Mouse (Mus musculus) stomach, postnatal 0 days (tissue): ENCODE measurements around the gene Cyth3. TPM values are rescaled to one million over a fixed set of nuclear protein-coding genes. Genes with fewer than 3 reads are reported as not detected.

Experiments
- ATAC-seq: fragments of 200-750 bp; cut with Nextera tagmentation; 2 replicates; pipeline ENCODE4 v1.8.0; 2017; ENCODE audit not compliant: low FRiP score, low TSS enrichment
- DNase-seq: peaks from one replicate; pipeline ENCODE4 v3.0.0-alpha.2; 2016; ENCODE audit warnings: low spot score
- H3K27ac ChIP-seq: fragments of 300-500 bp; sonication (generic); replicated peaks from 2 replicates; pipeline ENCODE4 v1.5.1; 2014; ENCODE audit warnings: mild to moderate bottlenecking, control low read depth
- H3K27me3 ChIP-seq: fragments of 300-500 bp; sonication (generic); 2 replicates; pipeline ENCODE4 v1.6.1; 2014; ENCODE audit warnings: low read length; ENCODE audit not compliant: control insufficient read depth, insufficient read depth
- H3K36me3 ChIP-seq: fragments of 300-500 bp; sonication (generic); 2 replicates; pipeline ENCODE4 v1.6.1; 2014; ENCODE audit warnings: low read length, mixed read lengths; ENCODE audit not compliant: control insufficient read depth, insufficient read depth
- H3K4me1 ChIP-seq: fragments of 300-500 bp; sonication (generic); replicated peaks from 2 replicates; pipeline ENCODE4 v1.6.1; 2014; ENCODE audit warnings: antibody characterized with exemption; ENCODE audit not compliant: control insufficient read depth, insufficient read depth
- H3K4me2 ChIP-seq: fragments of 300-500 bp; sonication (generic); replicated peaks from 2 replicates; pipeline ENCODE4 v1.6.1; 2014; ENCODE audit warnings: low read depth, mild to moderate bottlenecking, control low read depth, moderate library complexity
- H3K4me3 ChIP-seq: fragments of 300-500 bp; sonication (generic); 2 replicates; pipeline ENCODE4 v1.5.1; 2014; ENCODE audit warnings: low read depth, low read length, control low read depth
- H3K9ac ChIP-seq: fragments of 300-500 bp; sonication (generic); 2 replicates; pipeline ENCODE4 v1.6.1; 2014; ENCODE audit warnings: mild to moderate bottlenecking, low read length, control low read depth, mixed read lengths
- H3K9me3 ChIP-seq: fragments of 300-500 bp; sonication (generic); 2 replicates; pipeline ENCODE4 v1.6.1; 2016; ENCODE audit warnings: low read length; ENCODE audit not compliant: control insufficient read depth
- CTCF ChIP-seq: IDR thresholded peaks from 2 replicates; pipeline ENCODE4 v1.5.1; 2016; ENCODE audit warnings: antibody characterized with exemption, low read depth, mild to moderate bottlenecking, moderate library complexity
- EP300 ChIP-seq: optimal IDR thresholded peaks from 2 replicates; pipeline ENCODE3; 2016; ENCODE audit warnings: antibody characterized with exemption
- WGBS: fragments of 180-500 bp; shearing (Covaris S2); extraction: QIAGEN DNeasy Blood & Tissue Kit; methylation state at CpG from one replicate; pipeline ENCODE4 v1.1.7; 2014; 5-methylcytosine and 5-hydroxymethylcytosine counted together
- polyA plus RNA-seq: library from polyadenylated mRNA; unstranded; fragments of >200 nt; fragmentation: Nextera tagmentation; extraction: Ambion mirVana; gene quantifications from 2 replicates; pipeline ENCODE4 v1.2.1, GENCODE M21; 2015

Cyth3 gene
- polyA plus RNA-seq, 1 experiment from 2014 or later: 32.7 TPM

DNA sequence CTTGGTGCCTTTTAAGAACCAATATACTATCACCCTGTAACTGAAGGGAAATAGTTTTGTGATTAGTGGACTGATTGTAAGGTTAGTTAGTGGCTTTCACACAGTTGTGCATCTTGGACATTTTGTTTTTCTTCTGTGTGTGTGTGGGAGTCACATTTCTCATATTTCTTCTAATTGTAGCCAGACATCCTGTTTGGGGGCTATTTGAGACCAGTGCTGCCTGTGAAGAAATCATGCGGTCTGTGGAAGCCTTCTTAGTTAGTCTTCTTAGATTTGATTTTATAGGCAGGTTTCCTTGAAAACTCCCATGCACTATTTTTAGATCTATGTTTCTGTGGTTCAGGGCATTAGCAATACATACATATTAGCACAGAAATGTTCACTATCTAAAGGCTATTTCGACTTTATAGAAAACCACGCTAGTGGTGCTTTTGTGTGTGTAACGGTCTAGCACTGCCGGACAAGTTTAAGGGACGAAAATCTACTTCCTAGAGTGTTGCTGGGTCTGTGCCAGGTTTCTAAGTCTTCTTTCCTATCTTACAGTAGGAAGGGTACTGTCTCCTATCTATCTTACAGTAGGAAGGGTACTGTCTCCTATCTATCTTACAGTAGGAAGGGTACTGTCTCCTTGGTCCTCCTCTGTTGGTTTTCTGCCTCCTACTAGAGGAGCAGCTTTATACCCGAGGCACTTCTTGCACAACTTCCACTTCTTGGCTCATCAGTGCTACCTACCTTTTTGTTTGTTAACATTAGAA lies 16.4 kb downstream of the Cyth3 start:
- DNase-seq (no peak), ATAC-seq (no peak)
- 56% methylated on average over 7 of the region's 7 CpGs for WGBS
- peaks cover 15% of the 10 kb centered on the region; the same call in 1 of the 2 replicates for H3K4me1 ChIP-seq
- TF ChIP-seq CTCF (no peak), EP300 (no peak)
- H3K27me3 ChIP-seq: no peaks in the 10 kb centered on the region
- H3K4me3 ChIP-seq: no peak overlapping the region
- no peaks in the 10 kb centered on the region for H3K36me3 ChIP-seq
- H3K9me3 ChIP-seq: no peaks in the 10 kb centered on the region
- no peak overlapping the region for H3K4me2 ChIP-seq
- H3K27ac ChIP-seq: no peak overlapping the region
- H3K9ac ChIP-seq: no peak overlapping the region

DNA sequence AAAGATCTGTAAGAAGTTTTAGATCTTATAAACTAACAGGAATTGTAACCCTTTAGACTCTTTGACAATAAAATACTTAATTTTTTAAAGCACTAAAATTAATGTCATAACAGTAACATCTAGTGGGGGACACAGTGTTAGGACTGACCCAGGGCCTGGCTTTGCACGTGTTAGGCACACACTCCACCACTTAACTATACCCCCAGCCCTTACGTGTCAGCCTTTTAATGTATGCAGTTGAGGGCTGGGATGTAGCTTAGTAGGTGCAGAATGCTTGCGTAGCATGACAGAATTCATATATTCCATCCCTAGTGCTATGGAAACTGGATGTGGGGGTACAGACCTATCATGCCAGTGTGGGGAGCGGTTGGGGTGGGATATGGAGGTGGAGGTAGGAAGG lies 17.1 kb downstream of the Cyth3 start:
- DNase-seq (no peak), ATAC-seq (no peak)
- Histone ChIP-seq H3K9me3 (no peaks in the 10 kb centered on the region), H3K4me3 (no peak overlapping the region), H3K27ac (no peak overlapping the region), H3K27me3 (no peaks in the 10 kb centered on the region), H3K4me2 (no peak overlapping the region), H3K36me3 (no peaks in the 10 kb centered on the region), H3K4me1 (peaks cover 16% of the 10 kb centered on the region; the same call in 1 of the 2 replicates), H3K9ac (no peak overlapping the region)
- WGBS: 95% methylated on average over 4 of the region's 4 CpGs
- TF ChIP-seq CTCF (no peak), EP300 (no peak)

DNA sequence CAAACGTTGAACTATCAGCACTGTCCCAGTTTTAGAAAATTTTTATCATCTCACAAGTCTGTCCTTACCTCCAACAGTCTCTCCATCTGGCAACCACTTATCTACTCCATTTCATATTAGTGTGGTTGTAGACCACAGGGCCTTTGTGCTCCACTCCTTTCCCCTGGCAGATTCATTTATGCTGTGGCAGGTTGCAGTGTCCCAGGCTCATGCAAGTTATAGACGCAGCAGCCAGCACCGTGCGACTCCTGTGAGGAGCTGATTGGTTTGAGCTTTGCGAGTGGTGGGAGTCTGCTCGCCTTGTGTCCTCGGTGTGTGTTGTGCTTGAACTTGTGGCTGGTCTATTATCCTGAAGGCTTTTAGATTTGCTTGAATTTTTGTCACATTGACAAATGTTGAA lies 17.6 kb downstream of the Cyth3 start:
- peaks cover 16% of the 10 kb centered on the region; the same call in 1 of the 2 replicates for H3K4me1 ChIP-seq
- H3K9ac ChIP-seq: no peak overlapping the region
- no peaks in the 10 kb centered on the region for H3K27me3 ChIP-seq
- TF ChIP-seq CTCF (no peak), EP300 (no peak)
- no peak overlapping the region for H3K4me3 ChIP-seq
- WGBS: 82% methylated on average over 7 of the region's 7 CpGs
- DNase-seq (no peak), ATAC-seq (no peak)
- H3K9me3 ChIP-seq: no peaks in the 10 kb centered on the region
- no peak overlapping the region for H3K4me2 ChIP-seq
- H3K27ac ChIP-seq: no peak overlapping the region
- no peaks in the 10 kb centered on the region for H3K36me3 ChIP-seq

- H3K27me3 ChIP-seq: no peaks in the 10 kb centered on the region
- no peak for TF ChIP-seq EP300
- TF ChIP-seq CTCF: no peak
- no peak overlapping the region for H3K4me2 ChIP-seq
- 72% methylated on average over 3 of the region's 3 CpGs for WGBS
- H3K9ac ChIP-seq: no peak overlapping the region
- no peak overlapping the region for H3K4me3 ChIP-seq
- ATAC-seq (no peak), DNase-seq (no peak)
- no peaks in the 10 kb centered on the region for H3K36me3 ChIP-seq
- H3K4me1 ChIP-seq: peaks cover 11% of the 10 kb centered on the region; the same call in 1 of the 2 replicates
- H3K9me3 ChIP-seq: no peaks in the 10 kb centered on the region
- H3K27ac ChIP-seq: no peak overlapping the region
Measured at GRCm38 (mm10) chr5:143641503-143641902, 19.3 kb downstream of the Cyth3 start.

DNA sequence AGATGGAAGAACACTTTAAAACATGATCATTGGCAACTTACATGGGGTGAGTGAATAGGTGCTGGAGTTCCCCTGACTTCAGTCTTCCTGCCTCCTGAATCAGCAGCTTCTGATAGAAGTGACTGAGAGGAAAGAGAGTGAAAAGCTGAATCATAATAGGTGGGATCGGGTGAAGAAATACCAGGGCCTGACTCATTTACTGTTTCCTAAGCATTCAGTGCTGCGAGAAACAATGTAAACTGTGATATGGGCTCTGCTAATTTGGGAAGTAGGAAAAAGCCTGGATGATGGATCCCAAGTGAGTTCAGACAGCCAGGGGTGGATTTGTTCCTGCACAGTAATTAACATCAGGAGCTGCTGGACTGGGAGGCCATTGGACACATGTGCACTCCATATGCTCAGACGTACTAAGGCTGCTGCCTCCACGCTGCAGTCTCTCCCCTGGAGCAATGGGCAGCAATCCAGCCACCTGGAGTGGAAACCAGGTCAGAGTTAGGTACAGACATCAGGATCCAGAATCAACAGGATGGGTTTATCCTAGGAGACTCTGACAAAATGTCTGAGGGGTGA lies 20.1 kb downstream of the Cyth3 start:
- H3K27me3 ChIP-seq: no peaks in the 10 kb centered on the region
- H3K9me3 ChIP-seq: no peaks in the 10 kb centered on the region
- no peak overlapping the region for H3K4me3 ChIP-seq
- no peak overlapping the region for H3K4me2 ChIP-seq
- TF ChIP-seq CTCF (no peak), EP300 (no peak)
- DNase-seq (peak; percentile 27), ATAC-seq (0 out of 2 replicates have a peak, but pooled peaks have one; percentile 40)
- H3K4me1 ChIP-seq: 0 out of 2 replicates have a peak, but pooled peaks cover 11% of the 10 kb centered on the region
- H3K9ac ChIP-seq: no peak overlapping the region
- peak overlapping the region; percentile 35; the same call in 1 of the 2 replicates for H3K27ac ChIP-seq
- no peaks in the 10 kb centered on the region for H3K36me3 ChIP-seq
- WGBS: 17% methylated on average over 4 of the region's 4 CpGs

DNA sequence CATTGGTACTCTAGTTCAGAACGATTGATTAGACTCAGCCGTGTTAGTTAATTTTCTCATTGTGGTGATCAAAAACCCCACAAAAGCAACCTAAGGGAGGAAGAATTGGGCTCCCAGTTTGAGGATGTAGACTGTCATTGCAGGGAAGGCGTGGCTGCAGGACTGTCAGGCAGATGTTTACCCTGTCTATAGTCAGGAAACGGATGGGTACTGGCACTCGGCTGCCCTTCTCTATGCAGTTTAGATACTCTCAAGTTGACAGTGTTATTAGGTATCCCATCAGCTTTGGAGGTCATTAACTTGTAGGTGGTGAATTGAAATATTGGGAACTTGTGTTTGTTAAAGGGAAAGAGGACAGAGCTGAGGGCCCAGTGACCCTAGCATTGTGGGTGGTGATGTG lies 23.7 kb downstream of the Cyth3 start:
- TF ChIP-seq EP300: no peak
- no peak overlapping the region for H3K9ac ChIP-seq
- H3K4me3 ChIP-seq: no peak overlapping the region
- H3K27me3 ChIP-seq: no peaks in the 10 kb centered on the region
- no peak overlapping the region for H3K27ac ChIP-seq
- no peak overlapping the region for H3K4me2 ChIP-seq
- H3K9me3 ChIP-seq: no peaks in the 10 kb centered on the region
- DNase-seq (no peak), ATAC-seq (no peak)
- no peaks in the 10 kb centered on the region for H3K36me3 ChIP-seq
- 66% methylated on average over 5 of the region's 5 CpGs for WGBS
- 0 out of 2 replicates have a peak, but pooled peaks cover 11% of the 10 kb centered on the region for H3K4me1 ChIP-seq
